Mouse (Mus musculus) liver, embryonic 14.5 days (tissue): ENCODE measurements at regions not wholly inside any gene's neighbourhood (a gene's known extent, or its start where the extent isn't known, plus 50 kb on each side); places are given as distances from the start of the nearest gene placed in this dataset.

Source experiments
- CTCF ChIP-seq: IDR thresholded peaks from 2 replicates; pipeline ENCODE4 v1.5.1; 2016; ENCODE audit warnings: antibody characterized with exemption, low read depth, control low read depth
- EP300 ChIP-seq: IDR thresholded peaks from 2 replicates; pipeline ENCODE4 v1.6.1; 2016; ENCODE audit warnings: antibody characterized with exemption, low read depth

DNA sequence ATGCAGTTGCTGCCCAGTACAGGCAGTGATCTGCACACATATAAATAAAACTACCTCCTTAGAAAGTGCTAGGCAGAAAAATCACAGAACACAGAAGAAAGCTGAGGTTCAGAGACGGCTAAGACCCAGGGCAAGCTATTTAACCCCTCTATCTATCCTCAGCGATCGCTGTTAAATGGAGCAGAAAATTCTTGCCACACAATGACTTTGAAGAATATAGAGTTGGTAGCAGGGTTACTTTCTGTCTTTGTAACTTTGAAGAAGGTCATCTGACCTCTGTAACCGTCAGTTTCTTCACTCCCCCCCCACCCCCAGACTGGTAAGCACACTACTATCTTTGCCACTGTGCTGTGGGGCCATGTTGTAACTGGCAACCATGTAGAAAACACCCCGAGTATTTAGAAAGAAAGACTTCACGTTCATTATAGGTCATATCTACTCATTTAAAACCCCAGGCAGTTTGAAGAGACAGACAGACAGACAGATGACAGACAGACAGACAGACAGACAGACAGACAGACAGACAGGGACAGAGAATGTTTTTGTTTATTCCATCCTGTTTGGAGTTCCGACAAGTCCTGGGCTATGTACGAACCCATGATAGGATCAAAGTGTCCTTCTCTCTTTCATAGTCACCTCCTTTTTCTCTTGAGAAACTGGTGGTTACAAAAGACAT is 363.9 kb downstream of the Psat1 start:
- no peak for TF ChIP-seq CTCF
- TF ChIP-seq EP300: no peak
